Mouse (Mus musculus): ENCODE data around the gene Mx1.

GRCm38 (mm10) chr16:97437448-97438056, 25.2 kb downstream of the Mx1 start:
- TF ChIP-seq CTCF (IDR thresholded peaks at IDR 0.05; ENCODE audit: low read depth, low read length) = no peak
- TF ChIP-seq POLR2A (IDR thresholded peaks at IDR 0.05; ENCODE audit: extremely low read depth, insufficient read depth, low read length) = no peak
